Mouse (Mus musculus) c-Kit-negative CD71-positive TER-119-positive erythroid progenitor cells, embryonic 14.5 days (primary cell): ENCODE data around the gene Prdm16.

Experiments used
- DNase-seq: peaks from one replicate; pipeline ENCODE4 v3.0.0-alpha.2; 2013; ENCODE audit warnings: low read depth, low spot score

Gene Prdm16

DNA sequence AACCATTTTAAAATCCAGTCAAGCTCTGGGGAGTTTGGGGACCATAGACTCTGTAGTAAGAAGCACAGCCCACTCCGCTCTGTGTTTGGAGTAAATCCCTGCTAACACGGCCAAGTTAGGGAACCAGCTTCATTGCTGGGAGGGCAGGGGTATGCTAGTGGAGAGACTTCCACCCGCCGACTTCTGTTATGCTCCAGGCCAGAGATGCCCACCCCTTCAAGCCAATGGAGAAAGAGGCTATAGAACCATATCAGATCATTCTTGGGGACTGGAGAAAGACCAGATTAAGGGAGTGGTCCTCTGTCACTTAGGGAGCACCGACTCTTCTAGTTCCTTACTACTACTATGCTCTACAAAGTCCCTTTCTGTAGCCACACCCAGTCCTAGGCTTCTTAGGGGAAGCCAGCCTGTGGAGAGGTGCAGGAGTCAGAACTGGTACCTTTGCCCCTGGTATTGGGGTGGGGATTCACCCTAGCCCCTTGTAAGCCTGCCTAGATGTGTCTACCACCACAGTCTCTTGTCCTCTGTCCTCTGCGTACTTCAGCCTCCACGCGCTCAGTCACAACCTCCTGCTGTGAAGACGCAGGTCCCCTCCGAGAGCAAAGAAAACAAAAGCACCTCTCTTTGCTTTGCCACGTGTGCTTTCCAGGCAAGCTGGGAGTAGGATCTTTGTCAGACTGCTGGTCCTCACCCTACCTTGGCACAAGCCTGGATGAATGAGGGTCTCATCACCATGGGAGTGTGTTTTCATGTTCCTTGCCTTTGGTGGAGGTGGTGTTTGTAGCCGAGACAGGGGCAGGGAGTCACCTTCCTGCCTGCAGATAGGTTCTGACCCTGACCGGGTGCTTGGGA lies 3.1 kb upstream of the Prdm16 start:
- no peak for DNase-seq

- DNase-seq = no peak
These were observed 2.5 kb upstream of the Prdm16 start for GRCm38 (mm10) chr4:154639126-154639525.

GRCm38 (mm10) chr4:154638320-154638886 lies 1.7 kb upstream of the Prdm16 start:
- DNase-seq = no peak

- DNase-seq = no peak
These were observed 1.0 kb upstream of the Prdm16 start for GRCm38 (mm10) chr4:154637468-154638319.

DNA sequence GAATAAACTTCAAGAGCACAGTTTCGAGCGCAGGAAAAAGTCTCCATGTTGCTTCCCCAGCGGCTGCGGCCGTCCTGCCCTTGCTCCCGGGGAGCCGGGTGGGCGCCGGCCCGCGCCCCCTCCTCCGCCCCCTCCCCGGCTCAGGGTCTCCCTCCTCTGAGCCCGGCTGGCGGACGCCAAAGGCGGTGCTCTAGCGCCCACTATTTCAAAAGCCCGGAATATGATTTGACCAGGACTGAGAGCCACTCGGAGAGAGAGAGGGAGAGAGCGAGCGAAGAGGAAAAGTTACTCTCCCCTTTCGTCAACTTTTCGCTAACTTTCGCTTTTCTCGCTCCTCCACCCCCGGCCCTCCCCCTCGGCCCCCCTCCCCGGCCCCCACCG lies 630 bp downstream of the Prdm16 start:
- DNase-seq = no peak

GRCm38 (mm10) chr4:154635241-154636052 lies 1.2 kb downstream of the Prdm16 start:
- no peak for DNase-seq

- no peak for DNase-seq
These were observed 2.0 kb downstream of the Prdm16 start for GRCm38 (mm10) chr4:154634470-154635240.

DNA sequence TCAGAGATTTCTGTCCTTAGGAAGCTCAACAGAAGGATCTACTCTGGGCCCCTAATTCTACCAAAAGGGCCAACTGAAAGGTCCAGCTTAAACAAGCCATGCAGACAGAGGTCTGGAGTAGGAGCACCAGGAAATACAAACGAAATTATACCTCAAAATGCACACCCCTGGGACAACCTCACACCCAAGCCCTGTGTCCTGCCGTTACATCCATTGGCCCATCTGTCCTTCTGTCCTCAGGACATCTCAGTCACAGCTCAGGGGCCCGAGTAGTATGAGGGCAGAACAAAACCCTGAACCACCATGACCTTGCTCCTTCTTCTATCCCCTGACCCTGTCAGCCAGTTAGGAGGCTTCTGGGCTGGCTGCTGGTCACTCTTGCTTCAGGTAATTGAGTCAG lies 2.7 kb downstream of the Prdm16 start:
- no peak for DNase-seq

GRCm38 (mm10) chr4:154632800-154633764 lies 3.6 kb downstream of the Prdm16 start:
- no peak for DNase-seq

GRCm38 (mm10) chr4:154630763-154631162 lies 5.9 kb downstream of the Prdm16 start:
- DNase-seq = no peak

GRCm38 (mm10) chr4:154627419-154628142 lies 9.1 kb downstream of the Prdm16 start:
- DNase-seq = no peak

DNA sequence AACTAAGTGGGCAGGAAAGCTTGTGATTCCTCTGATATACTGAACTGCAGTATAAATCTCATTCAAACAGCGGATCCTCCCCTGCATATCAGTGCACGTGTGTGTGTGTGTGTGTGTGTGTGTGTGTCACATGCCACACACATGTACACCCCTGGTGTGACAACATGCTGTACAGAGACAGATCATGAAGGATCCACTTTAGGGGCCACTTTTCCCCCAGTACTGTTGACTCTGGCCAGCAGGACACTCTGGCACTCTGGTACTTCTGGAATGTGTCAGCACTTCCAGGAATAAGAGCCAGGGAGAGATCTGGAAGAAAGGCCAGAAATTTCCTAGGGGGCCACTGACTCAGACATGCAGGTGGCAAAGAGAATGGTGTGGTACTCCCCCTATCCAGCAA lies 10.4 kb downstream of the Prdm16 start:
- DNase-seq = no peak

- no peak for DNase-seq
These were observed 11.0 kb downstream of the Prdm16 start for GRCm38 (mm10) chr4:154625710-154626109.

- no peak for DNase-seq
These were observed 13.4 kb downstream of the Prdm16 start for GRCm38 (mm10) chr4:154623241-154623640.

GRCm38 (mm10) chr4:154622521-154622920 lies 14.2 kb downstream of the Prdm16 start:
- no peak for DNase-seq

DNA sequence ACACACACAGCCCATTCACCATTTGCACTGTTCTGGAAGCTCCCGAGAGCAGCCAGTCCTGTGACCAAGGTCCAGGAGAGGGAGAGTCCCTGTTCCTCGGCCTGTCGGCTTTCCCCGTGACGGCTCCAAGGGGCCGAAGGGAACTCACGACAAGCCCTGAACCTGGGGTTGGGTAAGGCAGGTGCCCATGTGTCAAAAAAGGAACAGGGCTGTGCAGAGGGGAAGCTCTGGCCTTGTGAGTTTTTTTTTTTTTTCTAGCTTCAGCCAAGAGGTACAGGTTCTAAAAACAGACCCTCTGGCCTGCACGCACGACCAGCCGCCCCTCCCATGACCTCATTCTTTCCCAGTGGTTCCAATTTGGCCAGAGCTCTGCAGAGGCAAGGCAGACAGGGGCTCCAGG lies 25.5 kb downstream of the Prdm16 start:
- DNase-seq = no peak

GRCm38 (mm10) chr4:154607724-154608123 lies 28.9 kb downstream of the Prdm16 start:
- no peak for DNase-seq

- no peak for DNase-seq
These were observed 32.2 kb downstream of the Prdm16 start for GRCm38 (mm10) chr4:154604442-154604830.
